Mouse (Mus musculus) megakaryocyte-erythroid progenitor cell, adult 5 weeks (primary cell): ENCODE measurements around the gene Tctn3. TPM values are rescaled to one million over a fixed set of nuclear protein-coding genes. Genes with fewer than 3 reads are reported as not detected.

Source experiments
- polyA plus RNA-seq: library from polyadenylated mRNA; stranded (reverse); fragments of >175 nt; gene quantifications from 2 replicates; pipeline ENCODE4 v1.2.3, GENCODE M21; 2012

Tctn3 gene
- polyA plus RNA-seq, result 9.7 and 19.3 TPM in 2 replicates

DNA sequence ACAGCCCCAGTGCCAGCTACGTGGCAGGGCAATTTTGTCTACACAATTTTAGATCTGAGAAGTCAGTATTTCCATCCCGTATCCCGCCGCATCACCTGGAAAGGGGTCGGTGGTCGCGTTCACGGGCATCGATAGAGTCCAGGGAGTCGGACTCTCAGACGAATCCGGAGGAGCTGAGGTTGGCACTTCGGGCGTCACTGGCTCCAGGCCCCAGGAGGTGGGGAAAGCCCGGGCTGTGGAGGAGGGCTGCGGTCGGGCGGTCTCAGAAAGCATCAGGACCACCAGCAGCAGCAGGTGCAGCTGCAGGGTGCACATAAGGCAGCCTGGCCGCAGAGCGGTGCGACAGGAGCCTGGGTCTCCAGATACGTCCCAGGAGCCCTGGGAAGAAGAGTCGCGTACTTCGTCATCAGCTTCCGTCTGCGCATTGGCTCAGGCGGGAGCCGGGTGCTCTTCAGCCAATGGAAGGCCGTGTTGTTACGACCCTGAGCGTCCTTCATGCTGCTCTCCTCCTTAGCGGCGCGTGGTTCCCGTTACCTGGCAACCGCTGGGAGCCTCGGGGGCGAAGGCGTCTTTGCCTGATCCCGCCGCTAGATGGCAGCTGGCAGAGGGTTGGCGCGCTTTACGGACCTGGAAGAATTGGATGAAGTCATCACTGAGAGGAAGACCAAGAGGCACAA, at the start of gene Tctn3, which contains the start of gene Entpd1:
TSS of gene Tctn3 (minus strand) at position 404 of the 677 bp plus-strand sequence.
TSS of gene Entpd1 (plus strand) at position 537 of the 677 bp plus-strand sequence.

GRCm38 (mm10) chr19:40588293-40588654, 23.8 kb downstream of the Tctn3 start, which contains the start of gene Aldh18a1:
Gene Aldh18a1 (minus strand): TSS chr19:40588463.

Other genes starting within 250 kb of the Tctn3 start
- 1.7 and 4.5 TPM in 2 replicates for gene Sorbs1, start 98.5 kb downstream of the Tctn3 start, polyA plus RNA-seq
- gene Aldh18a1, start 23.8 kb downstream of the Tctn3 start, polyA plus RNA-seq, result 11.7 and 13.0 TPM in 2 replicates
- 0.87 and 1.7 TPM in 2 replicates for gene Entpd1, start 133 bp upstream of the Tctn3 start, polyA plus RNA-seq
- 0.02 and 0.23 TPM in 2 replicates for gene Cc2d2b, start 136.5 kb upstream of the Tctn3 start, polyA plus RNA-seq
- 2.7 and 3.8 TPM in 2 replicates for gene Ccnj, start 219.0 kb upstream of the Tctn3 start, polyA plus RNA-seq